Mouse (Mus musculus) bone marrow macrophage, adult 2 months (primary cell): Measurements from ENCODE around the gene 1110065P20Rik.

Experiments
- CTCF ChIP-seq: IDR thresholded peaks from 2 replicates; pipeline ENCODE4 v1.5.1; 2012; ENCODE audit warnings: low read depth, mild to moderate bottlenecking, low read length, moderate library complexity
- POLR2A ChIP-seq: IDR thresholded peaks from 2 replicates; pipeline ENCODE4 v1.6.1; 2012; ENCODE audit warnings: mild to moderate bottlenecking, low read depth, low read length, borderline replicate concordance

GRCm38 (mm10) chr4:124880599-124880998, 29.6 kb upstream of the 1110065P20Rik start, which contains the start of gene Epha10:
- TF ChIP-seq CTCF (no peak), POLR2A (no peak)
